Mouse (Mus musculus) megakaryocyte-erythroid progenitor cell, adult 5-6 weeks (primary cell): ENCODE data around the gene Ralgapa2. TPM values are rescaled to one million over a fixed set of nuclear protein-coding genes. Genes with fewer than 3 reads are reported as not detected.

Source experiments
- ATAC-seq: replicated peaks from 2 replicates; pipeline ENCODE4 v1.8.0; 2016; ENCODE audit warnings: mild to moderate bottlenecking, inconsistent platforms; ENCODE audit not compliant: severe bottlenecking, poor library complexity, low FRiP score, low TSS enrichment
- total RNA-seq, 2 experiments: library from RNA; stranded (forward) in 1 of 2; stranded (reverse) in 1 of 2; fragments of 200-1000, 215-1000 nt in 1 of 2; fragments of >200 nt in 1 of 2; fragmentation: Nextera tagmentation in 1 of 2; gene quantifications; 2 replicates each; pipeline ENCODE4 v1.2.3; 2014 to 2017

Gene Ralgapa2
- total RNA-seq, 2 experiments from 2014 or later: 11.4 to 27.1 TPM

GRCm38 (mm10) chr2:146218161-146218691 is 293.9 kb downstream of the Ralgapa2 start:
- ATAC-seq: no peak

GRCm38 (mm10) chr2:146217227-146217980 is 294.7 kb downstream of the Ralgapa2 start:
- 0 out of 2 replicates have a peak, but pooled peaks have one; percentile 17 for ATAC-seq

GRCm38 (mm10) chr2:146216111-146217064 is 295.8 kb downstream of the Ralgapa2 start:
- ATAC-seq: no peak

DNA sequence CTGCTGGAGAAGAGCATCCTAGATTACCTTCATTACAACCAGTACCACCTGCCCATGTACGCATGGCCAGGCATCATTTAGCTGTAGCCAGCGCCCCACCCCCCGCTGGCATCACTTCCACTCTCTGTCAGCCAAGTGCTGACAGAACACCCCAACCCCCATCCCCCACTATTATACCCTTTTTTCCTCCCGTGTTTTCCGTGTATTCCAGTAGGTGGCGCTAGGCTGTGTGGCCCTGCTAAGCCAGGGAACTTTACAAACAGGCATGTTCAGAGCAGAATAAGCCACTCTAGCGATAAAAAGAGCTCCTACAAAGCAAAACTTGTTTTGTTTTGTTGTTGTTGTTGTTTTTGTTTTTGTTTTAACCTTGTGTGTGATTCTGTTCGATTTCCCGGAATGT is 297.4 kb downstream of the Ralgapa2 start:
- peak; percentile 86 for ATAC-seq

GRCm38 (mm10) chr2:146210968-146211367 is 301.2 kb downstream of the Ralgapa2 start:
- no peak for ATAC-seq

GRCm38 (mm10) chr2:146197947-146198346 is 314.2 kb downstream of the Ralgapa2 start:
- 0 out of 2 replicates have a peak, but pooled peaks have one; percentile 37 for ATAC-seq

DNA sequence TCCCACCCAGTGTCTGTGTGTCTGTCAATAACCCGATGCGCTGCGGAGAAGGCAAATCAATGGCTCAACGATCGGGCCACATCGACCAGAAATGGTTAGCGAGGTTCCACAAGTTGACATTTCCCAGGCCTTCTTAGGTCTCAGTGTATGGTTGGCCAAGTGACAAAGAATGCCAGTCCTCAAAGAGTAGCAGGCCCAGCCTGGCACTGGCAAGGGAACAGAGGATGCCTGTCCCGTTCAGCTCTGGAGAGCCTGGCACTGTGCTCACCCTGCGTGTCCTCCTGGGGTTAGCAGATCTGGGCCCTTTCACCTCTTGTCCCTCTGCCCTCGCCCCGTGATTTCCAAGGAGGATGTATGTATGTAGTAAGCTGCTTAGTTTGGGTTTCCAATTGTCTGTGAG is 316.0 kb downstream of the Ralgapa2 start:
- no peak for ATAC-seq
